ENCODE assay signal across 18 mouse cellular contexts in the genomic region with DNA sequence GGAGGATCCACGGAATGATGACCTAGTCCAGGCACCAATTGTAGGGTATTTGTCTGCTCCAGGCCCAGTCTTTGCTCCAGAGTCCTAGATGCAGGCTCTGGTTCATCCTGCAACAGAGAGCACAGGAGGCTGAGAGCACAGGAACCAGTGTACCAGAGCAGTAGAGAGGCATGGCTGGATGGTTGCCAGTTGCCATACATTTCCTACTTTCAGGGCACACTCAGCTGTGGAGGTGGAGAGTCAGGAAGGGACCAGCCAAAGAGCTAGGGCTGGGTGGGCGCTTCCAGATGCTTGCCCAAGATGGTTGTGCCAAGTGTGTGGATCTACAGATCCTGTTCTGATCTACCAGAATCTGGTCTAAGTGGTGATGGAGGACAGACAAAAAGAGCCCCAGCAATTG. TPM values are rescaled to one million over a fixed set of nuclear protein-coding genes. Genes with fewer than 3 reads are reported as not detected.
"Had no signal": no experiment of that assay in that cellular context is flagged by ENCODE, and none has a peak within 500 bp of the region (broad histone marks: within the 10 kb centered on the region; RNA-seq: fewer than 3 reads in every experiment).

No protein-coding gene starts in this region.

- H3K4me3 ChIP-seq: intestine, embryonic 15.5 days; left cerebral cortex, adult 2 months; liver, embryonic 13.5 days; megakaryocyte, embryonic 14.5 days; midbrain, embryonic 10.5 days; midbrain, embryonic 13.5 days; myocyte; neural tube, embryonic 13.5 days had no signal

- H3K4me1 ChIP-seq: liver, embryonic 13.5 days; megakaryocyte, embryonic 14.5 days had no signal

- DNase-seq: kidney, adult 2 months; kidney, postnatal 25 days; layer of hippocampus, postnatal 36 days; liver, embryonic 13.5 days; lung, embryonic 14.5 days; retina, postnatal 1 day; right cerebral cortex, postnatal 14 days; right cerebral cortex, postnatal 4 days; thymus, postnatal 25 days had no signal

RNA-seq across cellular contexts. Expression of gene Slc34a2, which starts 15.4 kb away (rescaled TPM):
- polyA plus RNA-seq: limb, embryonic 11.5 days; midbrain, embryonic 10.5 days; midbrain, embryonic 13.5 days; myocyte; stomach, embryonic 14.5 days had no signal
